Mouse (Mus musculus): ENCODE data around the gene Nfib.

Gene Nfib

DNA sequence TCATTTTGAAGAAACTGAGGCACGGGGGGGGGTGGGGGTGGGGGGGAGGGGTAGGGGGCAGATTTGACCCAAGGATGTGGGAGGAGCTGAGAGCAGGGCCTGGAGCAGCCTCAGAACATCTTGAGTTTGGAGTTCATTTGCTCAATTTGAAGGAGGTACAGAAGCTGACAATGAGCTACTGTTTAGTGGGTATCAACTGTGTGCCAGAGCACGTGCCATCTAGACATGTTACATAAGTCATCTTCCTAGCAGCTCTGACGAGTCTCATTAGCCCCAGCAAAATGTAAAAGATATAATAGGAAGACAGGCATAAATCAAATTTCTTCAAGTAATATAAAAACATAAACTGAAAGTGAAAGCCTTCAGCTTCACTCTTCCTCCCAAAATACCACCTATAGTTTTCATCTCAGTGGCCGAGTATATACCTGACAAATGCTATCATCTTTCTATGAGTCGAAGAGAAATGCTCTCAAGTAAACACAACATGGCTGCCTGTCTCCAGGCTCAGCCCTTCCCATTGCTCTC is 165.0 kb downstream of the Nfib start:
- no peak for DNase-seq (ENCODE audit: low read depth, low spot score)

DNA sequence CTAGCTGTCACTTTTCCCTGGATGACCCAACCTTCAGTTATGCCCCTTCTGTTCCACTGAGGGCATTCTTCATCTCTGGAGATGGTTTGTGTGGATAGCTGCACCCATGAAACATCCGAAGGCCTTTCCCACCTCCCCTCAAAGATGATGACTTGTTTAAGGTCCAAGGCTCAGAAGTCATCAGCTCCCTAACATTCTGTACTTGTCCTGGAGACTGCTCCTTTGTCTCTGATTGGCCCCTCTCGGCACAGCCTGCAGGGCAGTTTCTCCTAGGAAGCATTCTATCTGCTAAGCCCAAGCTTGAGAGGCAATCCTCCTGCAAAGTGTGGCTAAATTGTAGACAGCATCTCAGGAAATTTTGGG is 165.5 kb downstream of the Nfib start:
- DNase-seq (ENCODE audit: low read depth, low spot score): no peak

DNA sequence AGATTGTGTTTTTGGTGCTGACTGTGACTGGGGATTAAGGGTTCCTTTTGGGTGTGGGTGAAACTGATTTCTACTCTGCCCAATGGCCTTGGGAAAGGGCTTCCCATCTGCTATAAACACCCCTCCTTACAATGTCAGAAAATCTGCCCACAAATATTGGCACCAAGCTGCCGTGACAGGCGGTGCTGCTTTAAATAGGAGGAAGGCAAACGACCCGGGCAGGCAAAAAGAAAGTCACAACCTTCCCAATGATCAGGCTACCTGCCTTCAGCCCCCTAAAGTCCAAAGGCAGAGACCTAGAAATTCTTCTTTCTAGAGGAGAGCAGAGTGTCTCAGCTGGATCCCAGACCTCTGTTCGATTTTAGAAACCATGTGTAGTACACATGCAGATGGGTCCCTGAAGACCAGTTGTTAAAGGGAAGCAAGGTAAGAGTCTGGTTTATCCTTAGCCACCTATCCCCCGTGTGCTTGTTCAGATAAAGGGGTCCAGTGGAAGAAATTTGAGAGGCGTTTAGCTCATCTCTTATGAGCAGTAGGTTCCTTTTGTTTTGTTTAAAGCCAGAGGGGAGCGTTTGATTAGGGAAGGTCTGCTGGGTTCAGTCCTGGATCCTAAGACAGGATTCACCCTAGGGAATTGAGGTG is 166.0 kb downstream of the Nfib start:
- DNase-seq (ENCODE audit: low read depth, low spot score): no peak

DNA sequence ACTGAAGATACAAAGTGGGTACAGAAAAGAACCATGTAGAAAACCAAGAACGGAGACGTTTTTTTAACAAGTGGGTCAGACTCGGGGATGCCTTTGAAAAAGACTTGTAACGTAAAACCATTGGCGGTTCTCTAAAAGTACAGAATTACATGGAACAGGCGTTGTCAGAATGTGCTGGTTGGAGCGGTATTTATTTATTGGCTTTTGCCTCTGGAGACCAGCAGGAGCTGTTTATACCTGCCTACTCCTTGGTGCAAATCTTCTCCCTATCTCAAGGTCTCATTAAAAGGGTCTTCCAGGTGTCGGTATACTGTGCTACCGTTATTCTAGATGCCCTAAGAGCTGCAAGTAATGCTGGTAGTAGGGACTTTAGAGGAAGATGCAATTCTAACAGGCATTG is 166.7 kb downstream of the Nfib start:
- DNase-seq (ENCODE audit: low read depth, low spot score): no peak

DNA sequence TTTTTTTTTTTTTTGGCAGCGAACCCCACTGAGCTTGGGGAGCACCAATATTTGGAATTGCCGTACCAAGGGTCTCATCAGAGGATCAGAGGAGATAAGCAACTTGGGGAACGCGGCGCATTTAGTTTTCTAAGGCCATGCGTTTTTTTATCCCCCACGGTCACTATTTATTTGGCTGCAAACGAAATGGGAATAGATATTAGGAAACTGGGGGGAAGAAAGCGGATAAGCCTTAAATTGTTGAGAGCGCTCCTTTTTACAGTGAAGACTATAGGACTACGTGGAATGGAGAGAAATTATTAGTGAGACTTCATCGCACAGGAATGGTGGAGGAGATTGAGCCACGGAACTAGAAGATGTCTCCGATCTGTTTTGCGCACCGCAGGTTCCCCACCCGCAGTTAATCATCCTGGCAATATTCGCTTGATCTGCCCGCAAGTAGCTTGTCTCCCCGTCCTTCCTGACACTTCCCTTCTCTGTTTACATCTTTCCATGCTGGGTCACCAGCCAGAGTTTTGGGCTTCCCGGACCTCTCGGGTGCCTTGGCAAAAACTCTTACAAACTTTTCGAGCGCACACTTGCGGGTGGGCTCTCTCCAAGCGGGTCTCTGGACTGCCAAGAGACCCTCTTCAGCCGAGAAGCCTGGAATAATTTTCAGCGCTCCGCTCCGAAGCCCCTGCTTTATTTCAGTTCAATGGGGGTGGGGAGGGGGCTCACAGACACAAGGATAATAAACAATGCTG is 167.3 kb downstream of the Nfib start:
- no peak for DNase-seq (ENCODE audit: low read depth, low spot score)

DNA sequence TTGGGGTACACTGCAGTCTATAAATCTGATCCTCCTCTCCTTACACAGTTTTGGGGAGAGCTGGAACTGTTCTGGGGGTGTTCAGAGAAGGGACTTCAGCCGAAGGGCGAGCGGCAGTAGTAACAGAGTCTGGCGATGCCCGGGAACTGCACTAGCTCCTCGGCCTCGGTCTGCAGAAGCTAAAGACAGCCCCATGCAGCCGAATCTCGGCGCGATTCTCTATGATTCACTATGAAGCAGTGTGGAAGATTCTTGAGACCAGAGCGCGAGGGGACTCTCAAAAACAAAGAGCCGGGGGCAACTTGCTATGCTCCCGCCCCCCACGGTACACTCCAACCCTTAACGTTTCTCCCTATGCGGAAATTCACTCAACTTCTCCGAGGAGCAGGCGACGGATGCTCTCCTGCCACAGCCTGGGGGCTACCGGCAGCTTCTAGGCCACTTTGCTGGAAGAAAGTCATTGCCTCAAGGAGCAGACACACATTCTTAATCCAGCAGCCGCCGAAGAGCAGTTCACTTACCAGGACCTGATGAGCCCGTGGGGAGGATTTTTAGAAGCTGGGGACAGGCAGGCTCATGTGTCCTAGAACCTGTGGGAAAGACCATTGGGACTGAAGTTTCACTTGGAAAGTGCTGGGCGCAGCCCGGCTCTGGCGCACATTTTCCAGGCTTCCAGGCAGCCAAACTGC is 168.1 kb downstream of the Nfib start:
- DNase-seq (ENCODE audit: low read depth, low spot score): no peak

DNA sequence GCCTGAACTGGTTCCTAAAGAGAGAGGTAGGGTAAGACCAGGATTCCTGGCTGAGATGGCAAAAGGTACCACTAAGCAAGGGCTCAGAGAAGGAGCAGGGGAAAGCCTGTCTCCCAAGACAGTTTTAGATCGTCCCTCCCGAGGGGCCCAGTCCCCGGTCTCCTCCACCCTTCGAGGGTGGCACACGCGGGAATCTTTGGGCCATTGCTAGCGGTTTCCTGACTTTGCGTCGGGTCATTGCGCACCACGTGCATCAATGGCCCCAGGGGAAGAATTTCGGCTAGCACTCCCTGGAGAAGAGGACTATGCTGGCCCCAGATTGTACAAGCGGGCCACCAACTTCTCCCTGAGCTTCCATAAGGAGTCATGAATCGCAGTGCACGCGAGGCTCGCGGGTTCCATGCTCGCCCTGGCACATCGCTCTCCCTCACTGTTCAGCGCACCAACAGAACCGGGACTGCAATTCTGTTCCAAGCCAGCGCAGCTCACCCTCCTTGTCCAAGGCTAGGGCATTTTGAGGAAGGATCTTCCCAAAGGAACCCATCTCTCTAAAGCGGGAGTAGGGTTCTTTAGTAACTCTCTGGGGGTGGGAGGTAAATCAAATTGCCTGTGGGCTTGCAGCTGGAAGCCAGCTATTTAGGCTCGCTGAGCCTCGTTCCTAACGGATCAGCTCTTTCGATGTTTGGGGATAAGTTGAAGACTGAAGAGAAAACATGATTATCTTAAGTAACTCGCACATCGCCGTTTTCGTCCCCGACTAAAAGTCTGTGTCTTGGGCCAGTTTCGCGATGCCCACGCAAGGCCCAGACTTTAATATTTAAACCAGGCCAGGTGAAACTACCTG is 168.9 kb downstream of the Nfib start:
- no peak for DNase-seq (ENCODE audit: low read depth, low spot score)

DNA sequence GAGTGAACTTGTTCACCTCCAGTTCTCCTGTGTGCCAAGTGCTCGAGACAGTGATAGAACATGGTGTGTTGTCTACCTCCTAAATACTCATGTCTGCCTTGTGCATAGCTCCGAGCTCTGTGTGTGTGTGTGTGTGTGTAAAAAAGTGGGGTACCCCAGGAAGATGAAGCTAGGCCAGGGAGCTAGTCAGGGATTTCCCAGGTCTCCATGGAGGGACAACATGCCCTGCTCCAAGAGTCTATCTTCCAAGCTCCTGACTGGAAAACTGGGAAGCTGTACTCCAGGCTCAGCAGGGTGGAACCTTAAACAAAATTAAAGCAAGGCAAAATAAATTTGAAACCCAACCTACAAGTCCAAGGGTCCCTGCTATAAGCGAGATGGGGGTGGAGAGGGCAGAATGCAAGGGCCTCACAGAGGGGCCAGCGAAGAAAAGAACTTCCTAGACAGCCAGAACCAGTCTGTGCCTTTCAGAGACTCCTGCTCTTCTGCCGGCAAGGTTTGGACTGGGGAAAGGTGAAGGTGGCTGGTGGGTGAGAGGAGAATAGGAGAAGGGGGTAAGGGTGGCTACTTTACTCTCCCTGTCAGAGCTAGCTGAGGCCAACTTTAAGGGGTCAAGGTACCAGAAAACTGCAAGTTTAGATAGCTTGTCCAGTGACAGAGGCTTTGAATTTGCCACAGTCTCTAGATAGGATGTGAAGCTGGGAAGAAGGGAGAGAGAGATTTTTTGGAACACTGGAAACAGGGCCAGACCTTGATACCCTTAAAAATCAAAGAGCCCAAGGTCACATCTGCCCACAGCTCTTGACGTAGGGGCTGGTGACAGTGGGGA is 169.7 kb downstream of the Nfib start:
- no peak for DNase-seq (ENCODE audit: low read depth, low spot score)

DNA sequence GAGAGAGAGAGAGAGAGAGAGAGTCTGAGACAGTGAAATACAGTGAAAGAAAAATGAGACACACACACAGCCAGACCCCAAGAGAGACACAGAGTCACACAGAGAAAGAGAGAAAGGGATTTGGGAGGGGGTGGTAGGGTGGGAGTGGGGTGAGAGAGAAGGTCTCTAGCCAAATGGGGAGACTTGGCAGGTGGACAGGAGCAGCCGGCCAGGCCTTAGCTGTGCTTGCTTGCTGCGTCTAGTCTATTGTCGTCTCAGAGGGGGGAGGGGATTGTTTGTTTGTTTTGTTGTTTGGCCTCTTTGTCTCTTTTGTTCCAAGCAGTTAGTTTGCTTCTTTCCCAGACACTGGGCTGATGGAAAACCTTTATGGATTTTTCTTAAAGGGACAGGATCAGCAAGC is 172.3 kb downstream of the Nfib start:
- no peak for DNase-seq (ENCODE audit: low read depth, low spot score)

DNA sequence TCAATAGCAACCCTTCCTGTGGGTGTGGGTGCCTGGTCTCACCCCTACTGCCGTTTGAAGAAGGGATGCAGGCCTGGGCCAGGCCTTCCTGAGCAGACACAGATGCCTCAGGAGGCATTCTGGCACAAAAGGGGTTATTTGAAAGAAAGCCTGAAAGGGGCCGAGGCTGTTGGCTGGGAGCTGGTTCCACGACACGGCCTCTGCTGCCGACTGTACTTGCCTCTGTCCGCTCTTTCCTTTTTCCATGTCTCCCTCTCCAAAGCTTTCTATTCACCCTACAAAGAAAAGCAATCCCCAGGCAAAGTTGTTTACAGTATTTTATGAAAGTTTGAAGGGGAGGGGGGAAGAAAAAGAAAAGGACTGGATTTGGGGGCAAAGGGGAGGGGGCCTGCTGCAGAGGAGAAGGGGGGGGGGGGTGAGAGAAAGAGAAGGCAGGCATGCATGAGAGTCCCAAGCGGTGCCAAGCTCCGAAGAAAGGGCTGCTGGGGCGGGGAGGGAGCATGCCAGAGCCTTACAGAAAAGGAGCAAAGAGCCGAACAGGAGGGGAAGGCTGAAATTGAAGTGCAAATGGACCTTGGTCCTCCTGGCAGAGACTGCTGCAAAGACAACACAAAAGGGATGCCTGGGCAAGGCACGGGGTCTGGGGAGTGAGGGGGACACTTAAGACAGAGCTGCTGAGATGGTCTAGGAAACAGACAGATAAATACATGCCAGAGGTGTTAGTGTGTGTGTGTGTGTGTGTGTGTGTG is 172.9 kb downstream of the Nfib start:
- DNase-seq (ENCODE audit: low read depth, low spot score): no peak

DNA sequence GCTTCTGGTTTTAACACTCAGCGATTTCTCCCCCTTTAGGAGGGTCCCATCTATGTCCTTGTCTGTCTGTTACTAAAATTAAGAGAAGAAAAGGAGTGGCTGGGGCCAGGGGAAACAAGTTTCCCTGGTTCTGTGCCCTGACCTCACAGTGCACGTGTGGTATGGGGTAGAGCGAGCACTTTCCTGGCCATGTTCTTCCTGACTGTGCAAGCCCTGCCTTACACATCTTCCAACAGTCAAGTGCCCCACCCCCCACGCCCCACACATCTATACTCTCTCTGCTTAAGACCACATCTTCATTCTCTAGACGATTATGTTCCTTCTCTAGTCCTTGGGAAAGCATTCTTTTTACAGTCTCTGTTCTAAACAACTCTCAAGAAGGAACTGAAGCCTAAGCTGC is 173.6 kb downstream of the Nfib start:
- no peak for DNase-seq (ENCODE audit: low read depth, low spot score)

DNA sequence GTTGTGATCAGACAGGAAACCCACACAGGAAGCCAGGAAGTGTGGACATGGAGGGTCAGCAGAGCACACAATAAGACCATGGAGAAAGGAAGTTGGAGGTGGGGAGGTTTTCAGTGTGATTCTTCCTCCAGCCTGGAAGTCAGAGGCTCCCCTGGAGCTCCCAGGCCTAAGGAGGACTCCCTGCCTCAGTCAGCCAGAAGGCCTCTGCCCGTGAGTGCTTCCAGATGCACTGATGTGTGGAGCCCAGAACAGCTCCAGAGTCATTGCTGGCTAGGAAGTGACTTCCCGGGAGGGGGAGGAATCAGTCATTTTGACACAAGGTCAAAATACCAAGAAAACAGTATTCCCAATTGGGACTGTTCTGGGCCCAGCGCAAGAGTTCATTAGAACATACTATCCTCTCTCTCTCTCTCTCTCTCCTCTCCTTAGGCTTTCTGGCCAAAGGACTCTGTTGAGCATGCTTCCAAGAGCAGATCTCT is 174.6 kb downstream of the Nfib start:
- DNase-seq (ENCODE audit: low read depth, low spot score): no peak

DNA sequence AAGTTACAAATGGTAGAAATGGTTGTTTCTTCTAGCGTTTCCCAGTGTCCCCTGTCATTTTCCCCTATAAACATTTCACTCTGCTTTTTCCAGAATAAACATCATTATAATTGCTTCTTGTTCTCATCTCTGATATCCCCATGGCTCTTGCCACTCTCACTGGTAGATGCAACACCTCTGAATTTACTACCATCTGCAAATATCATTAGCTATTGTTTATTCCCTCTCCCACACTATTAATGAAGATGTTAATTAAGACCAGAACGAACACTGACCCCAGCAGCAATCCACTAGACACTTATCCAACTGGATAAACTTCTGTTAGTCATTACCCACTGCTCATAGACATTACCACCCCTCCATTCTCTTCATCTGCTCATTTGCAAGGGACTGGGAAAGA is 176.6 kb downstream of the Nfib start:
- no peak for DNase-seq (ENCODE audit: low read depth, low spot score)

DNA sequence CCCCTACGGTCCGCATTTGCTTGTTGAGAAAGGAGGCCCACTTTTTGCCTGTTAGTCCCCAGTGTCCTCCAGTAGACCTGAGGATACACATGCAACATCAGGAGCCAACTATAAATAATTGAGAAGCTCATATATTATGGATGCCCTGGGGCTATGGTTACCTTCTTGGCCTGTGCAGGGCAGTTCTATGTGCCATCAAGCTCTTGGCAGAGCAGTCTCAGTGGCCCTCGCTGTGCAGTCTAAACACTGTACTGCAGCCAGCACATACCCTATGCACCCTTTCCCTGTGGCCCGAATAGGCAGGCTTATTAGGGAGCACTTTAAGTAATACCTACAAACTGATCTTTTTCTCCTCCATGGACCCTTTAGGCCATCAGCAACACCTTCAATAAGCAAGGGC is 185.6 kb downstream of the Nfib start:
- DNase-seq (ENCODE audit: low read depth, low spot score): no peak

DNA sequence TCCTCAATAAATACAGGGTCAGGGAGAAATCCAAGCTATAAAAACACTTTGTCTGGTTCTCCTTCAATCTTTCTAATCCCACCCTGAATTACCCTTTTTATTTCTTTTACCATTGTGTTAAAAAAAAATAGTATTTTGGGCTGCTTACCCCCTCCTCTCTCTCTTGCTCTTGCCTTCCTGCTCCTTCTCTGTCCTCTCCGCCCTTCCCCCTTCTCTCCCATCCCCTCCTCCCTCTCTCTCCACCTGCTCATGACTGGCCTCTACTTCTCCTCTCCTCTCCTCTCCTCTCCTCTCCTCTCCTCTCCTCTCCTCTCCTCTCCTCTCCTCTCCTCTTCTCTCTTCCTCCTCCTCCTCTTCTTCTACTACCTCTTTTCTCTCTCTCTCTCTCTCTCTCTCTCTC is 187.4 kb downstream of the Nfib start:
- no peak for DNase-seq (ENCODE audit: low read depth, low spot score)

DNA sequence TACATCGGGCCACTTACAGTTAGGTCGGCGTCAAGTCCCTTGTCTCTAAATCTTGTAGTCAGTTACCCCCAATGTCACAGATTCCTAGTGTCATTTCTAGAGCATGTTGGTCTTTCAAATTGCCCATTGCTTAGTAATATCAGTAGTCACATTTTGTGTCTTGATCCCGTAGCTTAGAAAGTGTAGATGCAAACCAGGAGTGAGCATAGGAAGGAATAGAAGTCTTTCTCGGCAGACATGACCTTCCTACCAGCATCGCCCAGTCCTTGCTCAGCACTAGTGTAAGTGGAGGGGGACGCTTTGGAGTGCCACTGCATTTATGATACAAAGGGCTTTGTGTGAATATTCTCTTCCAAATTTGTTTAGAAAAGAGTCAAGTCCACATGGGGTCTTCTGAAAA is 188.2 kb downstream of the Nfib start:
- DNase-seq (ENCODE audit: low read depth, low spot score): no peak

DNA sequence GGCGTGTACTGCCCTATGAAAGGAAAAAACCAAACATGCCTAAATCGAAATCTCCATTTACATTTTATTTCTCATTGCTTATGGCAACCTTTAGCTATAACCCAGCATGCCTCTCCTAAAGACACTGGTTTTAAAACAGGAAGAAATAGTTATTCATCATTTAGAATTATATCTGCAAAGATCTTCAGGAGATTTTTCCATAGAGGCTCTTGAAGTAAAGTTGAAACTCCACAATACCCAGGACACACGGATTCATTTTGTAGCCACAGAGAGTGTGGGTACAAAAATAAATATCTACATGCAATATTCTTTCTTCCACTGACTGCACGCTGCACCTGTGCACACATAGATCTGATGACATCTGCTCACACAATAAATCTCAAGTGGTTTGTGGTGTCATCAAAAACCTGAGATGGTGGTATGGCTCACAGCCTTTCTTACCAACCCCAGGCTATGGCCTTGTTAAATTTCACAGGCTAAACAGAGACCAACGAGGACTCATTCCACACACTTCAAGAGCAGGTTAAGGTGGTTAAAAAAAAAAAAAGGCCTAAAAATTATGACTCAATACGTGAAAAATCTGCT is 189.2 kb downstream of the Nfib start:
- DNase-seq (ENCODE audit: low read depth, low spot score): no peak

DNA sequence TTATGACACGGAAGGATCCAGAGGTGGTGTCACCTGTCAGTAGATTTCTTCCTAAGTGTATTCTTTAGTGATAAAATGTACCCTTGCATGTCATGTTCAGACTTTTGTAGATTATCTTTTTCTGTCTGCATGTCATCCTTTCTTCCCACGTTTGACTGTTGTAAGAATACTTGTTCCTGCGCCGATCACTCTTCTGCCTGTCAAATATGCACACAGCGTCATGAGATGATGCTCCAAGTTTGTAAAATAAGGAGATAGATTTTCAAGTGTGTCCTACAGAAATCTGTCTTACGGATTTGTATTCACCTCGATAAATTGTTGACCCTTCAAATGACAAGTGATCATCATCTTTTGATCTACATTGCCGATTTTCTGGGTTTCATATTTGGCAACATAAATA is 190.6 kb downstream of the Nfib start:
- no peak for DNase-seq (ENCODE audit: low read depth, low spot score)

DNA sequence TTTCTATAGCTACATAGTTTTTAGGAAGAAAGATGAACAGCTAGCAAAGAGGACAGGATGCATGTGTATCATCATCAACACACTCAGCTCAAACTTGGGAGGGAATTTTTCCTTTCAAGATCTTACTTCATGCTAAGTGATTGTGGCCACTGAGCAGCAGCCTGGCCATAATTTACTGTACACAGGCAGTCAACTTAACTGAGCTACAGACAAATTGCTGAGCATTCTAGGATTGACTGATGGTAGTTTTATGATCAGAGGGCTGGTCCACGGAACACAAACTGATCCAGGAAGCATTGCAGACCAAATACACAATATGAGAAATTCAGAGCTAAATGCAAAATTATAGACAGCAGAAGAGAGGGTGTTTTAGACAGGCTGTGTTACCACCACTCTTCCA is 191.2 kb downstream of the Nfib start:
- DNase-seq (ENCODE audit: low read depth, low spot score): no peak

DNA sequence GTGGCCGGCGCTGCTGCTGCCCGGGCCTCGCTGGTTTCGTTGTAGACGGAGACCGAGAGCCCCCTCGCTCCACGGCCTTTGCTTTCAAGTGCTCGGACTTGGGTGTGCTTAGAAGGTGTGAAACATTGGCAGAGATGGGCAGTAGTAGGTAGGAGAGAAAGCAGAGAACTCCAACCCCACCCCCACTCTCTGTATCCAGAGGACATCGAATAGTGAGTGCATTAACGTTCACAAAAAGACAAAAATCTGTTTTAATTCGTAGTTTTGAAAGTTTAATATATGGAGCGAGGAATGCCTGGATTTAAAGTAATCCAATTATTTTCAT is 192.2 kb downstream of the Nfib start:
- DNase-seq (ENCODE audit: low read depth, low spot score): no peak
